Mouse (Mus musculus) testis, postnatal 14 days (tissue): ENCODE results near the gene Abi3bp.
A peak's percentile ranks its signal among the peaks of the same experiment; 100 is the strongest.

ENCODE experiments used
- DNase-seq: peaks from one replicate; pipeline ENCODE4 v3.0.0; 2021; ENCODE audit warnings: low spot score

Abi3bp gene

GRCm38 (mm10) chr16:56477677-56478574, at the start of gene Abi3bp:
TSS of gene Abi3bp (plus strand) at chr16:56477878.
- peak; percentile 22 for DNase-seq

- no peak for DNase-seq
Observed at GRCm38 (mm10) chr16:56435293-56436185, 42.1 kb upstream of the Abi3bp start.

GRCm38 (mm10) chr16:56440243-56440642, 37.4 kb upstream of the Abi3bp start:
- no peak for DNase-seq

- no peak for DNase-seq
Observed at GRCm38 (mm10) chr16:56441113-56441512, 36.6 kb upstream of the Abi3bp start.

DNA sequence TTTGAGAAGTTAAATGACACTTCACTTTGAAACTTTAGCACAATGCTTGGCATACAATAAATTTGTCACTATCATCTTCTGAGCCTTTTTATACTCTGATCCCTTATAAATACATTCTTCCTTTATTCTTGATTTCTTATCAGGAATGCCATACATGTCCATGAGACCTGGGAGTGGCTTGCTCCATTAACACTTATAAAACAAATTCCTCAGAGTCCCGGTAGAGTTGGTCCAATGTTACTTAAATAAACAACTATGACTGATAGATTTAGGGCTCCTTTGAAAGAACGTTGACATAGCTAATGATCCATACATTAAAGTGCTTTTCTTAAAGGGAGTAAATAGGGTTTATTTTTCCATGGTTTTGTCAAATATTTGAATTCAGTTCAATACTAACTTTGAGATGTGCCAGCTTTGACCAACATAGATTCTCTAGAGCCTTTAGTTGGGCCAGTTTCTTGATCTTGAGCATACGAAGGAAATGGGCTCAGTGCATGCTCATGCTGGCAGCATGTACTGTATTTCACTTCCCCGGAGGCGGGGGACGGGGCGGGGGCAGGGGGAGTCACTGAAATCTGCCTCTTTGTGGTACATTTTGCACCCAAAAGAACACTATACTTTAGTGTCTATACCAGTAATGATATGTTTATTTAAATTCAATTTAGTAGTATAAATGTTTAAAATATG, 35.9 kb upstream of the Abi3bp start:
- no peak for DNase-seq

DNA sequence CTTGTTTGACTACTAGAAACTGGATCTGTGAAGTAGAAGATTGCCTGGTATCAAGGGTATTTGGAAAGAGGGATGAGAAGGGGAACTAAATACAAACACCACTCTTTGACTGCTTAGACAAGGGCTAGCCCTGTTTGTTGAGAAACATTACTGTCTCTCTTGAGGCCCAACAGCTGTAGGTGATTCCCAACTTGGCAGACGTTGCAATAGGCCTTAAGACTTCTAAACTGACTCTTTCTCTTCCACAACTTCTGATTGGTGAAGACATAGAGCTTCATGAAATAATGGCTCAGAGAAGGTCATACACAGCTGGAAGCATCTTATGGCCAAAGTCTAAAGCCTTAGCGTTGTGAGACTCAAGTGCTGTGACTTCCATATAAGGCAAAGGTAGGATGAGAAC, 26.2 kb upstream of the Abi3bp start:
- DNase-seq, result no peak

DNA sequence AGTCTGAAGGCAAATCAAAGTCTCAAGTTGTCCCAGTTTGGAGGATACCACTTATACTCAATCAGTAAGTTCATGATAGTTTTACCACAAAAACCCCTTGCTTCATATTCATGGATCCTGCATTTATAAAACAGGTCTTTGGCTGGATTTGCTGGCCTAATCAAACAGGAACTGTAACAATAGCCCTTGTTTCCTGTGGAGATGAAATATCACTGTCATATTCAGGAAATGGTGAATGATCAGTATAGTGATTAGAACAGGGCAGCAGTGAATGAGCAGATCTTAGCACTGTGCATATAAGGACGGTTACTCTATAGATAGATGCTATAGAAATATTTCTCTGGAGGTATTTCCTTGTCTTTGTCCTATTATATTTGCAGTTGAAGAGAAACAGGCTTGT, 25.8 kb upstream of the Abi3bp start:
- DNase-seq, result no peak

- no peak for DNase-seq
Observed at GRCm38 (mm10) chr16:56458052-56458754, 19.5 kb upstream of the Abi3bp start.

- no peak for DNase-seq
Observed at GRCm38 (mm10) chr16:56473160-56473559, 4.5 kb upstream of the Abi3bp start.

DNA sequence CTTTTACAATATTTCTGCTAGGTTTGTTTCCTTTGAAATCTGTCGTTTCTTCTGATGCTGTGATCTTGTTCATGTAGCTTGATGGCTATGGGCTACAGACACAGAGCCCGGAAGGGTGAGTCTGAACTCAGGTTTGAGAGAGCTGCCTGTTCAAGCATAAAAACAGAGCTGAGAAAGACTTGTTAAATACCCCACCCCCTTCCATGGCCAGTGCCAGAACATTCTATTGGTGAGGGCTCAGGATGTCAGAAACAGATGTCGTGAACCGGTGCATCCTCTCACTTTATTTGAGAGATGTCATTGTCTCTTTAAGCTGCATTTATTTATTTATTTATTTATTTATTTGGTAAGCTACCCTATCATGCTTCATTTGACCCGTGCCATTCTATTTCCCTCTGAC, 2.0 kb upstream of the Abi3bp start:
- DNase-seq, result no peak

- no peak for DNase-seq
Observed at GRCm38 (mm10) chr16:56478575-56479191, 1.0 kb downstream of the Abi3bp start.

DNA sequence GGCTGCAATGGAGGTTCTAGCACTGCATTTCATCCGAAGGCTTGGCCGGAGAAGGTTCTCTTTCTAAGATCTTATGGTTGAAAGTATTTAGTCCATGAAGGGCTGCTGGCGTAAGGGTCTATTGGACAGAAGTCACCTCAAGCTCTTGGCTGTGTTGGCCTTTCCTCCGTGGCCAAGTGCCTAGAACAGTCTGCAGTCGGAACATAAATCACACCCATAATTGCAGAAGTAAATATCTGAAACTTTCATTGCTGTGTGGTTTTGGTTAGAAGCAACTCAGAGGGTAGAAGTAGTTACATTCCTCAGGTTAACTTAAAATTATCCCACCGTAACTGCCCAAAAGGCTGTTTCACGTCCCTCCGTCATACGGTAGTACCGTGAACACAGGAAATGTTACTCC, 5.8 kb downstream of the Abi3bp start:
- DNase-seq, result no peak

DNA sequence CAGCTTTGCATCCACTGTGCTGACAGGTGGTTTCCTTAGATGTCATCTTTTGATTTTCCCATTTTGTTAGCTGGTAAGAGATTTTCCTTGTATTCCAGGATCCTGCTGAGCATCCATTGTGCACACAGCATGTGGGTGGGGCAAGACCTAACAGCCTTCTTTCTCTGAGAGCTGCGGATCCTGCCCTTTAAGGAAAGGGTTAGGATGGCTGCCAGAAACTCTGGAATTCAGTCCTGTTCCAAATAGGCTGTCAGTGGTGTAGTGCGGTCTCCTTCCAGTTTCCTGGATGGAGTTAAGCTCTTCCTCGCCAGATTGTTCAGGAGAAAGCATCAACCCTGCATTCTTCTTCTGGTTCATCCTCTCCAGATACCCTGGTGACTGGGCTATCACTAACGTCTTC, 8.8 kb downstream of the Abi3bp start:
- peak; percentile 22 for DNase-seq

DNA sequence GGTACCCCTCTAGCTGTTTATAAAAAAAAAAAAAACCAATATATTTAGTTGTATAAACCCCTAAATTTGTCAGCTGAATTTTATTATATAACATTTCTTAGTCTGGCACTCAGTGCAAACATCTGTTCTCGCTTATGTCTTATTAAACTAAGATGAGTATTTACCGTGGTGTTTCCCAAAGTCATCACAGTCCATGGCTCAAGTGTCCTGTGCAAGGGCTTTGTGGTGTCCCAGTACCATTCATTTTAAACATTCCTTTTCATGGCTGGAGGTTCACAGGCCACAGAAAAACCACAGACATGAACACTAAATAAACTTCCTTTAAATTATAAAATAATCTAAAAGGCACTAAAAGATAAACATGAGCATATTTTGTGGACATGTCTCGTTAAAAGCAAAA, 13.2 kb downstream of the Abi3bp start:
- DNase-seq, result no peak

DNA sequence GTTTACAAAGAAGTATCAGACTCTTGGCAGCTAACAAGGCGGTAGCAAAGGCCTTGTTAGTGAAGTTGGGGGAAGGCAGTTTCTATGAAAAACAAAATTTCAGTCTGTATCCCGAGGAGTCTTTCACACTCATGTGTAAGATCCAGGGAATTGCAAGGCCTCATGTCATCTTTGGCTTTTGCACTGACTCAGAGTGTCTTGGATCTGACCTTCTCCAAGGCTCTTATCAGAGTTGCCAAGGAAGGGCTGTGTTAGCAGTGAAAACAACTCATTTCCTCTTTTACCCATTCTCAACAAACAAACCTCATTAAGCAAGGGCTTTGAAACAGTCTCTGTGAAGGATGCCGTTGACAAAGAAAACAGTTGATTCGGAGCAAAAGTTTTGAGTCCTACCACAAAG, 17.6 kb downstream of the Abi3bp start:
- DNase-seq, result no peak

- no peak for DNase-seq
Observed at GRCm38 (mm10) chr16:56496743-56497142, 19.1 kb downstream of the Abi3bp start.

DNA sequence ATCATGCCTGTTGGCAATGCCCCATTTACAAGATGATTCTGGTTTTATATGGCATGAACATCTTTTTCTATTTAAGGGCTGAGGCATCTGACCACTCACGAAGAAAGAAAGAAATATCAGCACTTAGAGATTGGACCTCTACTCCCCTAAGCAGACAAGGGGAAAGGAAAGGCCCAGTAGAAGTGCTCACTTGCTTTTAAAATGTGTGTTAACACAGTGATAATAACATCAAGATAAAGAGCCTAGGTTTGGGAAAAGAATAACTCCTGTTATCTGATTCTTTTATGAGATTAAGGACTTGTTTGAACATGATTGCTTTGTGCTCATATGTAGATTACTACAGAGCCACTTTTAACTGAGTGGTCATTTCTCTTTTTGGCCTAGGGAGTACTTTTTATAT, 21.0 kb downstream of the Abi3bp start:
- DNase-seq, result no peak

DNA sequence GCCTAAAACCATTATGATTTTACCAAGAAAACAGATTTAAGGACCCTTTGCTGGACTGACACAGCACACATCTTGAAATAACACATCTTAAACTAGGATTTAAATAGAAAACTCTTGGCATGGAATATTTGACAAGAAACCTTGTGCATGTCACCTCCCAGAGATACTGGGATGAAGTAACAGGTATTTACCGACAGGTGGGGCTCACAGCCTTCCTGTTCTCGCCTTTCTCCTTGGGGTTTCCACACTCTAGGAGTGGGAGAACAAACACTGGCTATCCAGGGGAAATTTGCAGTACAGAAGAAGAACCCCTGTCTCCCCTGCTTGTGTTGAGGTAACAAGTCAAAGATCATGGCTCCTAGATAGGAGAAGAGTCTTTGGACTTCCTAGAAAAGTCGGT, 22.8 kb downstream of the Abi3bp start:
- no peak for DNase-seq

GRCm38 (mm10) chr16:56501101-56501500, 23.4 kb downstream of the Abi3bp start:
- no peak for DNase-seq

- no peak for DNase-seq
Observed at GRCm38 (mm10) chr16:56501513-56501912, 23.8 kb downstream of the Abi3bp start.

DNA sequence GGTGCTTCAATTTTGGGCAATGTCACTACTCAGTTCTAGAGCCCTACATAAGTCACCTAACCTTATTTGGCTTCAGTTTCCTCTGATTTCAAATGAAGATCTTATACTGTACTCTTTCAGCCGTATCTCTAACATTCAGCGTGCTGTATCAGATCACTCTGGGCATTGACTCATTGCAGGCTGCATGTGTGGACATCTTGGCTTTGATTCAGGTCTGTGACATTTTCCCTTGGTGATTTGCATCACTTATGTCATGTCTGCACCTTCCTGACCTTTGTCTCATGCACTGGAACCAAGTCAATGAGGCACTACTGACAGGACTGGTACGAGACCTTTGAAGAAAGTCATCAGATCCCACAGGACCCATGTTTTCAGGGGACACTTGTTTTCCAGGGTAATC, 24.5 kb downstream of the Abi3bp start:
- DNase-seq, result no peak
